Mouse (Mus musculus): ENCODE data around the gene Atp6v1a. TPM values are rescaled to one million over a fixed set of nuclear protein-coding genes. Genes with fewer than 3 reads are reported as not detected.
A peak's percentile ranks its signal among the peaks of the same experiment; 100 is the strongest.

Gene Atp6v1a
- polyA plus RNA-seq (2012; ENCODE audit: insufficient read depth, insufficient read length, missing spikeins): 244 and 271 TPM in 2 replicates

- H3K4me1 ChIP-seq (ENCODE audit: control insufficient read depth, insufficient read depth, low read length): peaks cover 3% of the 10 kb centered on the region; the same call in 1 of the 2 replicates
These were observed at the start of gene Atp6v1a, which contains the start of gene Naa50 for GRCm38 (mm10) chr16:44139536-44140185. Atp6v1a (minus strand) TSS chr16:44139705. Naa50 (plus strand) TSS chr16:44139830.

GRCm38 (mm10) chr16:44188766-44189165 lies 49.3 kb upstream of the Atp6v1a start:
- no peak for TF ChIP-seq CTCF (IDR thresholded peaks at IDR 0.05; ENCODE audit: low read depth, low read length)
- TF ChIP-seq POLR2A (IDR thresholded peaks at IDR 0.05; ENCODE audit: borderline replicate concordance, low read depth, low read length): no peak
- Histone ChIP-seq H3K4me3 (ENCODE audit: insufficient read depth, low read length) (no peak overlapping the region), H3K27ac (ENCODE audit: insufficient read depth, low read depth, low read length) (no peak overlapping the region), H3K4me1 (ENCODE audit: control insufficient read depth, insufficient read depth, low read length) (peaks cover 7% of the 10 kb centered on the region)

More at GRCm38 (mm10) chr16:44139536-44140185, at the start of gene Atp6v1a, which contains the start of gene Naa50:
- Histone ChIP-seq H3K27ac (ENCODE audit: insufficient read depth, low read depth, low read length) (peak within 1 kb of the TSS; percentile 100), H3K4me3 (ENCODE audit: insufficient read depth, low read length) (peak within 1 kb of the TSS; percentile 91)
- TF ChIP-seq POLR2A (IDR thresholded peaks at IDR 0.05; ENCODE audit: borderline replicate concordance, low read depth, low read length) (no peak), CTCF (IDR thresholded peaks at IDR 0.05; ENCODE audit: low read depth, low read length) (no peak)

GRCm38 (mm10) chr16:44187172-44187571 lies 47.7 kb upstream of the Atp6v1a start:
- H3K27ac ChIP-seq (ENCODE audit: insufficient read depth, low read depth, low read length): no peak overlapping the region
- H3K4me3 ChIP-seq (ENCODE audit: insufficient read depth, low read length): no peak overlapping the region
- TF ChIP-seq POLR2A (IDR thresholded peaks at IDR 0.05; ENCODE audit: borderline replicate concordance, low read depth, low read length) (no peak), CTCF (IDR thresholded peaks at IDR 0.05; ENCODE audit: low read depth, low read length) (no peak)
- H3K4me1 ChIP-seq (ENCODE audit: control insufficient read depth, insufficient read depth, low read length): peaks cover 7% of the 10 kb centered on the region

GRCm38 (mm10) chr16:44184769-44185168 lies 45.3 kb upstream of the Atp6v1a start:
- Histone ChIP-seq H3K4me3 (ENCODE audit: insufficient read depth, low read length) (no peak overlapping the region), H3K4me1 (ENCODE audit: control insufficient read depth, insufficient read depth, low read length) (no peaks in the 10 kb centered on the region), H3K27ac (ENCODE audit: insufficient read depth, low read depth, low read length) (no peak overlapping the region)
- no peak for TF ChIP-seq CTCF (IDR thresholded peaks at IDR 0.05; ENCODE audit: low read depth, low read length)
- no peak for TF ChIP-seq POLR2A (IDR thresholded peaks at IDR 0.05; ENCODE audit: borderline replicate concordance, low read depth, low read length)

GRCm38 (mm10) chr16:44182597-44182996 lies 43.1 kb upstream of the Atp6v1a start:
- H3K27ac ChIP-seq (ENCODE audit: insufficient read depth, low read depth, low read length): no peak overlapping the region
- H3K4me1 ChIP-seq (ENCODE audit: control insufficient read depth, insufficient read depth, low read length): no peaks in the 10 kb centered on the region
- no peak for TF ChIP-seq POLR2A (IDR thresholded peaks at IDR 0.05; ENCODE audit: borderline replicate concordance, low read depth, low read length)
- no peak for TF ChIP-seq CTCF (IDR thresholded peaks at IDR 0.05; ENCODE audit: low read depth, low read length)
- H3K4me3 ChIP-seq (ENCODE audit: insufficient read depth, low read length): no peak overlapping the region

- Histone ChIP-seq H3K27ac (ENCODE audit: insufficient read depth, low read depth, low read length) (no peak overlapping the region), H3K4me1 (ENCODE audit: control insufficient read depth, insufficient read depth, low read length) (peaks cover 3% of the 10 kb centered on the region; the same call in 1 of the 2 replicates), H3K4me3 (ENCODE audit: insufficient read depth, low read length) (no peak overlapping the region)
- TF ChIP-seq CTCF (IDR thresholded peaks at IDR 0.05; ENCODE audit: low read depth, low read length) (no peak), POLR2A (IDR thresholded peaks at IDR 0.05; ENCODE audit: borderline replicate concordance, low read depth, low read length) (no peak)
These were observed 39.0 kb upstream of the Atp6v1a start for GRCm38 (mm10) chr16:44178555-44178954.

- no peak for TF ChIP-seq POLR2A (IDR thresholded peaks at IDR 0.05; ENCODE audit: borderline replicate concordance, low read depth, low read length)
- no peak for TF ChIP-seq CTCF (IDR thresholded peaks at IDR 0.05; ENCODE audit: low read depth, low read length)
- Histone ChIP-seq H3K27ac (ENCODE audit: insufficient read depth, low read depth, low read length) (no peak overlapping the region), H3K4me3 (ENCODE audit: insufficient read depth, low read length) (no peak overlapping the region), H3K4me1 (ENCODE audit: control insufficient read depth, insufficient read depth, low read length) (peaks cover 3% of the 10 kb centered on the region; the same call in 1 of the 2 replicates)
These were observed 37.0 kb upstream of the Atp6v1a start for GRCm38 (mm10) chr16:44176511-44176910.

GRCm38 (mm10) chr16:44175001-44175400 lies 35.5 kb upstream of the Atp6v1a start:
- no peak overlapping the region for H3K4me3 ChIP-seq (ENCODE audit: insufficient read depth, low read length)
- TF ChIP-seq POLR2A (IDR thresholded peaks at IDR 0.05; ENCODE audit: borderline replicate concordance, low read depth, low read length) (no peak), CTCF (IDR thresholded peaks at IDR 0.05; ENCODE audit: low read depth, low read length) (no peak)
- H3K4me1 ChIP-seq (ENCODE audit: control insufficient read depth, insufficient read depth, low read length): peaks cover 3% of the 10 kb centered on the region; the same call in 1 of the 2 replicates
- no peak overlapping the region for H3K27ac ChIP-seq (ENCODE audit: insufficient read depth, low read depth, low read length)

GRCm38 (mm10) chr16:44173966-44174530 lies 34.5 kb upstream of the Atp6v1a start:
- Histone ChIP-seq H3K4me3 (ENCODE audit: insufficient read depth, low read length) (peak overlapping the region; percentile 96), H3K4me1 (ENCODE audit: control insufficient read depth, insufficient read depth, low read length) (peaks cover 3% of the 10 kb centered on the region; the same call in 1 of the 2 replicates), H3K27ac (ENCODE audit: insufficient read depth, low read depth, low read length) (no peak overlapping the region)
- no peak for TF ChIP-seq POLR2A (IDR thresholded peaks at IDR 0.05; ENCODE audit: borderline replicate concordance, low read depth, low read length)
- TF ChIP-seq CTCF (IDR thresholded peaks at IDR 0.05; ENCODE audit: low read depth, low read length): no peak
